Mouse (Mus musculus) lung, adult 2 months (tissue): ENCODE measurements around the gene Hist1h2bb.

ENCODE experiments used
- CTCF ChIP-seq: fragments of 200-500 bp; IDR thresholded peaks from 2 replicates; pipeline ENCODE4 v1.5.1; 2011; ENCODE audit warnings: mild to moderate bottlenecking, low read length, control low read depth; ENCODE audit not compliant: insufficient read depth
- POLR2A ChIP-seq: fragments of 200-500 bp; IDR thresholded peaks from 2 replicates; pipeline ENCODE4 v1.6.1; 2011; ENCODE audit warnings: low read depth, mild to moderate bottlenecking, control low read depth, low read length, borderline replicate concordance; ENCODE audit errors: extremely low read depth

DNA sequence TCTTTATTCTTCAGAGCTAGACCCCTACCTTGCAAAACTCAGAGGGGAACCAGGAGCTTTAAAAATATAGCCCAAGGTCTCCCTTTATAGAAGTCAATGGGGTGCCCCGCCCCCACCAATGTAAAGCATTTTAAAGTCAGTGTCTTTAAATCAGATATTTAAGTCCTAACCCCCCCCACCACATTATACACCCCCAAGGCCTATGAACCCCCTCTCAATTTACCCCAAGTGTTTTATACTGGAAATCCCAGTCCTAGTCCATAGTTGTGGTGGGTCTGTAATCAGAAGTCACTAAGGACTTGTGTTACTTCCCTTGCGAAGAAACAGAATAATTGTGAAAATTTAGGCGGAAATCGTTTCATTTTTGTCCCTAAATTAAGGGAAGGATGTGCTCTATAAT, 8.5 kb upstream of the Hist1h2bb start:
- no peak for TF ChIP-seq POLR2A
- TF ChIP-seq CTCF, result no peak
